In the genomic region with DNA sequence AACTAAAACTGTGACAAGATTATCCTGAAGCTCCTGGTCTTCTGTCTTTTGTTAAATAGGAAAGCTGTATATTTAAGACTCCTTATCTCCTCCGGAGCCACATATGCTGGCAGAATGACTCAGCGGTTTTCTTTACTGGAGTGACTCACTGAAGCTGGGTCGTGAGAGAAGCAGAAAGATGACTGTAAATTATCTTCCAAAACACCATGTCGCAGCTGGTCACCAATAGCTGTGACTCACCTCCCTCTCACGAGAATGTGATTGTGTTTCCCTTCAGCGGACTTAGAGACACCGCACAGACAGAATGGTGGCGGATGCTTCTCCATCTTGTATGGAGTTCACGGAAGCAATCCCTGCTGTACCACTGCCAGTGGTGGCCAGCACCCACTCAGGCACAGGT, we compare ENCODE assay signal across 8 mouse cellular contexts. TPM values are rescaled to one million over a fixed set of nuclear protein-coding genes. Genes with fewer than 3 reads are reported as not detected.
A peak's percentile ranks its signal among the peaks of the same experiment; 100 is the strongest.
DNase-seq lines count a peak whose midpoint lies in the region; ATAC-seq and TF ChIP-seq lines count a peak whose summit lies in the region.

No protein-coding gene starts in this region.

- no peak; the same call in 1 of the 2 replicates for ATAC-seq in lung, postnatal 0 days
- 0 out of 2 replicates have a peak, but pooled peaks have one; percentile 25 for ATAC-seq in intestine, postnatal 0 days
- no peak for ATAC-seq in forebrain, embryonic 11.5 days (replicated peaks; ENCODE audit: low FRiP score)
- ATAC-seq in forebrain, postnatal 0 days = no peak; the same call in 1 of the 2 replicates

- DNase-seq in lung, postnatal 0 days (ENCODE audit: low spot score) = peak; percentile 6
- no peak for DNase-seq in lung, postnatal 10 days
- DNase-seq in adrenal gland, postnatal 10 days = peak; percentile 41
- peak; percentile 35 to 44 for DNase-seq in right cerebral cortex, postnatal 10 days (ENCODE audit: low spot score in 2 of 2)
- no peak for DNase-seq in forebrain, embryonic 11.5 days (ENCODE audit: low spot score)
- no peak for DNase-seq in cerebellum, adult 18-20 months
- DNase-seq in forebrain, postnatal 0 days = no peak

- H3K27ac ChIP-seq in lung, postnatal 0 days (ENCODE audit: low read length) = no peak overlapping the region
- H3K27ac ChIP-seq in intestine, postnatal 0 days (ENCODE audit: low read depth, low read length) = no peak overlapping the region
- H3K27ac ChIP-seq in forebrain, embryonic 11.5 days (ENCODE audit: low read depth, low read length) = no peak overlapping the region
- no peak overlapping the region for H3K27ac ChIP-seq in forebrain, postnatal 0 days (ENCODE audit: low read depth, low read length)

- no peak overlapping the region for H3K4me3 ChIP-seq in lung, postnatal 0 days (ENCODE audit: low read depth, low read length)
- H3K4me3 ChIP-seq in intestine, postnatal 0 days (ENCODE audit: low read depth, low read length) = no peak overlapping the region
- H3K4me3 ChIP-seq in forebrain, embryonic 11.5 days (ENCODE audit: low read depth, low read length) = no peak overlapping the region
- H3K4me3 ChIP-seq in forebrain, postnatal 0 days (ENCODE audit: low read depth, low read length) = no peak overlapping the region

- H3K36me3 ChIP-seq in lung, postnatal 0 days (ENCODE audit: insufficient read depth, low read length) = no peaks in the 10 kb centered on the region
- no peaks in the 10 kb centered on the region for H3K36me3 ChIP-seq in intestine, postnatal 0 days (ENCODE audit: control insufficient read depth, insufficient read depth)
- H3K36me3 ChIP-seq in forebrain, embryonic 11.5 days (ENCODE audit: control insufficient read depth, insufficient read depth, low read length) = no peaks in the 10 kb centered on the region
- no peaks in the 10 kb centered on the region for H3K36me3 ChIP-seq in forebrain, postnatal 0 days (ENCODE audit: insufficient read depth)

- H3K9me3 ChIP-seq in lung, postnatal 0 days (ENCODE audit: low read length) = no peaks in the 10 kb centered on the region
- H3K9me3 ChIP-seq in intestine, postnatal 0 days (ENCODE audit: control insufficient read depth) = no peaks in the 10 kb centered on the region
- H3K9me3 ChIP-seq in forebrain, embryonic 11.5 days (ENCODE audit: control insufficient read depth, low read length) = no peaks in the 10 kb centered on the region
- no peaks in the 10 kb centered on the region for H3K9me3 ChIP-seq in forebrain, postnatal 0 days (ENCODE audit: low read length)

- TF ChIP-seq CTCF in lung, postnatal 0 days (IDR thresholded peaks at IDR 0.05) = no peak
- TF ChIP-seq CTCF in intestine, postnatal 0 days (IDR thresholded peaks at IDR 0.05; ENCODE audit: low read depth) = no peak
- TF ChIP-seq CTCF in forebrain, postnatal 0 days (IDR thresholded peaks at IDR 0.05; ENCODE audit: low read depth) = no peak

- WGBS in lung, postnatal 0 days = 63% methylated on average over 9 of the region's 9 CpGs
- 54% methylated on average over 9 of the region's 9 CpGs for WGBS in intestine, postnatal 0 days
- WGBS in forebrain, embryonic 11.5 days = 84% methylated on average over 9 of the region's 9 CpGs
- 83% methylated on average over 9 of the region's 9 CpGs for WGBS in forebrain, postnatal 0 days

- no peak overlapping the region for H3K9ac ChIP-seq in lung, postnatal 0 days (replicated peaks; ENCODE audit: low read depth)
- H3K9ac ChIP-seq in intestine, postnatal 0 days (ENCODE audit: low read depth, low read length) = no peak overlapping the region
- H3K9ac ChIP-seq in forebrain, embryonic 11.5 days (ENCODE audit: low read length) = no peak overlapping the region
- no peak overlapping the region for H3K9ac ChIP-seq in forebrain, postnatal 0 days

- no peaks in the 10 kb centered on the region for H3K27me3 ChIP-seq in lung, postnatal 0 days (replicated peaks; ENCODE audit: insufficient read depth, low read length)
- no peaks in the 10 kb centered on the region for H3K27me3 ChIP-seq in intestine, postnatal 0 days (replicated peaks; ENCODE audit: control insufficient read depth, insufficient read depth, low read length)
- H3K27me3 ChIP-seq in forebrain, embryonic 11.5 days (ENCODE audit: control insufficient read depth, insufficient read depth, low read length) = no peaks in the 10 kb centered on the region
- no peaks in the 10 kb centered on the region for H3K27me3 ChIP-seq in forebrain, postnatal 0 days (ENCODE audit: insufficient read depth, low read length)

- TF ChIP-seq EP300 in lung, postnatal 0 days (IDR thresholded peaks at IDR 0.05) = no peak

- no peaks in the 10 kb centered on the region for H3K4me1 ChIP-seq in lung, postnatal 0 days (ENCODE audit: insufficient read depth, low read depth, low read length)
- no peaks in the 10 kb centered on the region for H3K4me1 ChIP-seq in intestine, postnatal 0 days (replicated peaks; ENCODE audit: control insufficient read depth, insufficient read depth, low read length)
- H3K4me1 ChIP-seq in forebrain, embryonic 11.5 days (replicated peaks; ENCODE audit: control insufficient read depth, insufficient read depth, low read length) = no peaks in the 10 kb centered on the region
- no peaks in the 10 kb centered on the region for H3K4me1 ChIP-seq in forebrain, postnatal 0 days (ENCODE audit: insufficient read depth)

- no peak overlapping the region for H3K4me2 ChIP-seq in lung, postnatal 0 days (replicated peaks; ENCODE audit: low read depth, low read length)
- no peak overlapping the region for H3K4me2 ChIP-seq in intestine, postnatal 0 days (replicated peaks; ENCODE audit: low read depth)
- no peak overlapping the region for H3K4me2 ChIP-seq in forebrain, embryonic 11.5 days (ENCODE audit: low read depth, low read length, severe bottlenecking)
- no peak overlapping the region for H3K4me2 ChIP-seq in forebrain, postnatal 0 days (ENCODE audit: low read depth)

RNA-seq across cellular contexts. Expression of gene Hpf1, which starts 30.6 kb away (rescaled TPM):
- polyA plus RNA-seq in lung, postnatal 0 days (2015; fragmentation: Nextera tagmentation; extraction: Ambion mirVana) = 38.1 and 39.5 TPM in 2 replicates
- 10 to 100 TPM; 24.0 to 29.2 TPM for total RNA-seq in adrenal gland, postnatal 10 days (2021)
- 42.4 and 42.8 TPM in 2 replicates for polyA plus RNA-seq in intestine, postnatal 0 days (2015; fragmentation: Nextera tagmentation; extraction: Ambion mirVana)
- polyA plus RNA-seq in forebrain, embryonic 11.5 days (2014; fragmentation: Nextera tagmentation; extraction: Ambion mirVana) = 138 and 148 TPM in 2 replicates
- total RNA-seq in forebrain, postnatal 0 days (2014; rRNA removed) = 47.0 and 47.6 TPM in 2 replicates
- polyA plus RNA-seq in forebrain, postnatal 0 days (2015; fragmentation: Nextera tagmentation; extraction: Ambion mirVana) = 110 TPM in 2 replicates

Comparison
In these comparisons a context has a peak if more than half of its experiments do, and no peak if none do; other contexts are left out.
1. DNase-seq: peak in lung, postnatal 0 days (single experiment), adrenal gland, postnatal 10 days (single experiment) and right cerebral cortex, postnatal 10 days (2 of 2); none in lung, postnatal 10 days (single experiment), forebrain, embryonic 11.5 days (single experiment), cerebellum, adult 18-20 months (0 of 2) and forebrain, postnatal 0 days (single experiment).